Mouse (Mus musculus): ENCODE results near the gene Spire2.

- TF ChIP-seq CTCF (IDR thresholded peaks at IDR 0.05; ENCODE audit: extremely low read depth, insufficient read depth, insufficient read length, insufficient replicate concordance) (no peak), POLR2A (IDR thresholded peaks at IDR 0.05; ENCODE audit: low read depth, low read length) (no peak)
These were observed 49.2 kb downstream of the Spire2 start for GRCm38 (mm10) chr8:123381711-123382110.

All from spleen, adult 2 months (tissue).